Mouse (Mus musculus): ENCODE results near the gene Vmn2r-ps159.
"Not testable (repeated sequence)": the region's sequence is repeated elsewhere in the genome, so short reads cannot be mapped to it uniquely, and the experiment has no call there.

The Vmn2r-ps159 gene

GRCm38 (mm10) chr4:156330803-156331202, at the start of gene Vmn2r-ps159:
Gene Vmn2r-ps159 (plus strand): TSS chr4:156331103.
- not testable (repeated sequence) for DNase-seq (ENCODE audit: low read depth, low spot score)

- DNase-seq (ENCODE audit: low read depth, low spot score), result not testable (repeated sequence)
Measured at GRCm38 (mm10) chr4:156341601-156342504, 10.9 kb downstream of the Vmn2r-ps159 start.

- no peak for DNase-seq (ENCODE audit: low read depth, low spot score)
Measured at GRCm38 (mm10) chr4:156342569-156343325, 11.8 kb downstream of the Vmn2r-ps159 start.

- no peak for DNase-seq (ENCODE audit: low read depth, low spot score)
Measured at GRCm38 (mm10) chr4:156343332-156343731, 12.4 kb downstream of the Vmn2r-ps159 start.

- not testable (repeated sequence) for DNase-seq (ENCODE audit: low read depth, low spot score)
Measured at GRCm38 (mm10) chr4:156356756-156357437, 26.0 kb downstream of the Vmn2r-ps159 start.
